7 mouse cellular contexts compared by ENCODE assay signal in genomic region chr11:32137719-32138613, GRCm38 (mm10).
A peak's percentile ranks its signal among the peaks of the same experiment; 100 is the strongest.
DNase-seq lines count a peak whose midpoint lies in the region; ATAC-seq lines count a peak whose summit lies in the region.

No protein-coding gene starts in this region.

- no peaks in the 10 kb centered on the region for H3K27me3 ChIP-seq in embryonic facial prominence, embryonic 12.5 days
- no peaks in the 10 kb centered on the region for H3K27me3 ChIP-seq in midbrain, embryonic 10.5 days (ENCODE audit: low read depth, poor library complexity, severe bottlenecking)

- H3K4me1 ChIP-seq in embryonic facial prominence, embryonic 12.5 days: peaks cover 14% of the 10 kb centered on the region; the same call in 1 of the 2 replicates
- peaks cover 48% of the 10 kb centered on the region for H3K4me1 ChIP-seq in midbrain, embryonic 10.5 days

- peak overlapping the region; percentile 26 for H3K4me2 ChIP-seq in embryonic facial prominence, embryonic 12.5 days (replicated peaks)

- H3K9ac ChIP-seq in embryonic facial prominence, embryonic 12.5 days: no peak overlapping the region

- no peak overlapping the region for H3K27ac ChIP-seq in embryonic facial prominence, embryonic 12.5 days
- H3K27ac ChIP-seq in midbrain, embryonic 10.5 days (replicated peaks): peak overlapping the region; percentile 82

- no peaks in the 10 kb centered on the region for H3K36me3 ChIP-seq in embryonic facial prominence, embryonic 12.5 days
- no peaks in the 10 kb centered on the region for H3K36me3 ChIP-seq in midbrain, embryonic 10.5 days

- no peaks in the 10 kb centered on the region for H3K9me3 ChIP-seq in embryonic facial prominence, embryonic 12.5 days
- H3K9me3 ChIP-seq in midbrain, embryonic 10.5 days (replicated peaks): no peaks in the 10 kb centered on the region

- WGBS in embryonic facial prominence, embryonic 12.5 days: 38% methylated on average over 15 of the region's 15 CpGs
- WGBS in midbrain, embryonic 10.5 days: 34% methylated on average over 15 of the region's 15 CpGs

- ATAC-seq in embryonic facial prominence, embryonic 12.5 days (ENCODE audit: insufficient number of reproducible peaks, insufficient read depth, low FRiP score, low TSS enrichment): no peak

- intact Hi-C loops in heart, postnatal 10 days (cut with DNase I): loop anchor here (10.0 kb wide), 1 partner anchor 463 kb away; the partner anchor contains the start of gene Bod1

- peak; percentile 73 for DNase-seq in R1 (ENCODE audit: low read depth, low spot score)
- DNase-seq in kidney, adult 18-20 months: peak; percentile 36
- peak; percentile 37 for DNase-seq in midbrain, embryonic 10.5 days (ENCODE audit: low spot score)
- no peak for DNase-seq in gastrocnemius, postnatal 25 days
- DNase-seq in cerebellum, adult 9-10 months: no peak
- no peak for DNase-seq in heart, postnatal 10 days

- H3K4me3 ChIP-seq in embryonic facial prominence, embryonic 12.5 days: no peak overlapping the region
- H3K4me3 ChIP-seq in midbrain, embryonic 10.5 days: peak overlapping the region; percentile 1; the same call in 1 of the 2 replicates

Comparison
In these comparisons a context has a peak if more than half of its experiments do, and no peak if none do; other contexts are left out.
1. DNase-seq: peak in R1 (single experiment), kidney, adult 18-20 months (single experiment) and midbrain, embryonic 10.5 days (single experiment); none in gastrocnemius, postnatal 25 days (single experiment), cerebellum, adult 9-10 months (single experiment) and heart, postnatal 10 days (0 of 2).